Mouse (Mus musculus): ENCODE data around the gene Lrrc47. TPM values are rescaled to one million over a fixed set of nuclear protein-coding genes. Genes with fewer than 3 reads are reported as not detected.
A peak's percentile ranks its signal among the peaks of the same experiment; 100 is the strongest.

Gene Lrrc47
- polyA plus RNA-seq, 1 experiment from 2014 or later, result 36.8 TPM

- no peak for ATAC-seq (ENCODE audit: insufficient number of reproducible peaks, insufficient read depth, low FRiP score, low TSS enrichment)
- peaks cover 4% of the 10 kb centered on the region; the same call in 1 of the 2 replicates for H3K4me1 ChIP-seq
- no peaks in the 10 kb centered on the region for H3K36me3 ChIP-seq
- no peak overlapping the region for H3K4me2 ChIP-seq (replicated peaks)
- H3K9me3 ChIP-seq, result no peaks in the 10 kb centered on the region
- no peak overlapping the region for H3K9ac ChIP-seq
- H3K4me3 ChIP-seq, result no peak overlapping the region
- WGBS, result 53% methylated on average over 2 of the region's 2 CpGs
- peak overlapping the region; percentile 46 for H3K27ac ChIP-seq
- H3K27me3 ChIP-seq, result no peaks in the 10 kb centered on the region
Measured at GRCm38 (mm10) chr4:154056661-154057060, 45.1 kb downstream of the Lrrc47 start.

- Histone ChIP-seq H3K27me3 (no peaks in the 10 kb centered on the region), H3K9ac (no peak overlapping the region), H3K36me3 (no peaks in the 10 kb centered on the region), H3K4me1 (peaks cover 4% of the 10 kb centered on the region; the same call in 1 of the 2 replicates), H3K4me2 (replicated peaks) (no peak overlapping the region), H3K27ac (no peak overlapping the region), H3K4me3 (no peak overlapping the region), H3K9me3 (no peaks in the 10 kb centered on the region)
- WGBS, result 57% methylated on average over 4 of the region's 4 CpGs
- ATAC-seq (ENCODE audit: insufficient number of reproducible peaks, insufficient read depth, low FRiP score, low TSS enrichment), result no peak
Measured at GRCm38 (mm10) chr4:154057696-154058095, 46.2 kb downstream of the Lrrc47 start.

GRCm38 (mm10) chr4:154064827-154065773 is 53.6 kb downstream of the Lrrc47 start:
- Histone ChIP-seq H3K9me3 (no peaks in the 10 kb centered on the region), H3K27me3 (peaks cover 9% of the 10 kb centered on the region; the same call in 1 of the 2 replicates), H3K4me1 (no peaks in the 10 kb centered on the region), H3K4me2 (replicated peaks) (no peak overlapping the region), H3K27ac (no peak overlapping the region), H3K36me3 (no peaks in the 10 kb centered on the region), H3K9ac (0 out of 2 replicates have a peak overlapping the region, but pooled peaks have one; percentile 17), H3K4me3 (no peak overlapping the region)
- ATAC-seq (ENCODE audit: insufficient number of reproducible peaks, insufficient read depth, low FRiP score, low TSS enrichment), result 0 out of 2 replicates have a peak, but pooled peaks have one; percentile 7
- WGBS, result 63% methylated on average over 14 of the region's 14 CpGs

GRCm38 (mm10) chr4:154070896-154071295 is 59.4 kb downstream of the Lrrc47 start:
- 3% methylated on average over 5 of the region's 5 CpGs for WGBS
- no peak overlapping the region for H3K4me2 ChIP-seq (replicated peaks)
- no peak overlapping the region for H3K9ac ChIP-seq
- ATAC-seq (ENCODE audit: insufficient number of reproducible peaks, insufficient read depth, low FRiP score, low TSS enrichment), result peak; percentile 8; the same call in 1 of the 2 replicates
- peaks cover 5% of the 10 kb centered on the region; the same call in 1 of the 2 replicates for H3K4me1 ChIP-seq
- H3K4me3 ChIP-seq, result no peak overlapping the region
- no peak overlapping the region for H3K27ac ChIP-seq
- no peaks in the 10 kb centered on the region for H3K9me3 ChIP-seq
- H3K36me3 ChIP-seq, result no peaks in the 10 kb centered on the region
- H3K27me3 ChIP-seq, result peaks cover 48% of the 10 kb centered on the region

Other genes with a start within 250 kb of the Lrrc47 start
- gene A430005L14Rik, start 54.5 kb upstream of the Lrrc47 start, polyA plus RNA-seq (2016; fragmentation: Nextera tagmentation; extraction: Ambion mirVana), result 79.5 and 82.0 TPM in 2 replicates
- 14.8 and 15.5 TPM in 2 replicates for gene Dffb, start 36.6 kb upstream of the Lrrc47 start, polyA plus RNA-seq (2016; fragmentation: Nextera tagmentation; extraction: Ambion mirVana)
- 19.2 and 19.8 TPM in 2 replicates for gene Cep104, start 36.5 kb upstream of the Lrrc47 start, polyA plus RNA-seq (2016; fragmentation: Nextera tagmentation; extraction: Ambion mirVana)
- 9.3 and 10.1 TPM in 2 replicates for gene Smim1, start 14.5 kb downstream of the Lrrc47 start, polyA plus RNA-seq (2016; fragmentation: Nextera tagmentation; extraction: Ambion mirVana)
- gene Ccdc27, start 30.9 kb downstream of the Lrrc47 start, polyA plus RNA-seq (2016; fragmentation: Nextera tagmentation; extraction: Ambion mirVana), result not detected in 2 replicates
- 1.5 and 2.3 TPM in 2 replicates for gene Trp73, start 128.5 kb downstream of the Lrrc47 start, polyA plus RNA-seq (2016; fragmentation: Nextera tagmentation; extraction: Ambion mirVana)
- gene Wrap73, start 130.6 kb downstream of the Lrrc47 start, polyA plus RNA-seq (2016; fragmentation: Nextera tagmentation; extraction: Ambion mirVana), result 49.8 TPM in 2 replicates
- 144 and 146 TPM in 2 replicates for gene Tprgl, start 148.9 kb downstream of the Lrrc47 start, polyA plus RNA-seq (2016; fragmentation: Nextera tagmentation; extraction: Ambion mirVana)
- 60.5 and 63.2 TPM in 2 replicates for gene Megf6, start 159.0 kb downstream of the Lrrc47 start, polyA plus RNA-seq (2016; fragmentation: Nextera tagmentation; extraction: Ambion mirVana)

Data from embryonic facial prominence, embryonic 12.5 days (tissue).